24 mouse cellular contexts compared by ENCODE assay signal in genomic region chr1:88266123-88266522, GRCm38 (mm10). TPM values are rescaled to one million over a fixed set of nuclear protein-coding genes. Genes with fewer than 3 reads are reported as not detected.
DNase-seq lines count a peak whose midpoint lies in the region; ATAC-seq and TF ChIP-seq lines count a peak whose summit lies in the region.
"Had no signal": no experiment of that assay in that cellular context is flagged by ENCODE, and none has a peak within 500 bp of the region (broad histone marks: within the 10 kb centered on the region; RNA-seq: fewer than 3 reads in every experiment).

No protein-coding gene starts in this region.

- no peaks in the 10 kb centered on the region for H3K4me1 ChIP-seq in intestine, postnatal 0 days (replicated peaks; ENCODE audit: control insufficient read depth, insufficient read depth, low read length)
- 0 out of 2 replicates have a peak, but pooled peaks cover 3% of the 10 kb centered on the region for H3K4me1 ChIP-seq in intestine, embryonic 15.5 days (replicated peaks)
- H3K4me1 ChIP-seq: embryonic facial prominence, embryonic 10.5 days; embryonic facial prominence, embryonic 12.5 days; forebrain, embryonic 13.5 days; forebrain, embryonic 15.5 days had no signal

- no peak for TF ChIP-seq CTCF in intestine, postnatal 0 days (IDR thresholded peaks at IDR 0.05; ENCODE audit: low read depth)

- peak overlapping the region; percentile 1; the same call in 1 of the 2 replicates for H3K9ac ChIP-seq in intestine, postnatal 0 days (ENCODE audit: low read depth, low read length)
- H3K9ac ChIP-seq in intestine, embryonic 15.5 days: no peak overlapping the region
- H3K9ac ChIP-seq: embryonic facial prominence, embryonic 12.5 days; forebrain, embryonic 13.5 days; forebrain, embryonic 15.5 days; forebrain, postnatal 0 days had no signal

- H3K27ac ChIP-seq in intestine, postnatal 0 days (ENCODE audit: low read depth, low read length): peak overlapping the region; percentile 5; the same call in 1 of the 2 replicates
- H3K27ac ChIP-seq in intestine, embryonic 15.5 days: no peak overlapping the region
- H3K27ac ChIP-seq: embryonic facial prominence, embryonic 10.5 days; embryonic facial prominence, embryonic 12.5 days; forebrain, embryonic 13.5 days; forebrain, embryonic 15.5 days had no signal

- H3K4me3 ChIP-seq in intestine, postnatal 0 days (ENCODE audit: low read depth, low read length): no peak overlapping the region
- H3K4me3 ChIP-seq in intestine, embryonic 15.5 days (replicated peaks): no peak overlapping the region
- H3K4me3 ChIP-seq: embryonic facial prominence, embryonic 10.5 days; embryonic facial prominence, embryonic 12.5 days; forebrain, embryonic 13.5 days; forebrain, embryonic 15.5 days had no signal

- 87% methylated on average over 13 of the region's 13 CpGs for WGBS in intestine, postnatal 0 days
- 89% methylated on average over 13 of the region's 13 CpGs for WGBS in intestine, embryonic 15.5 days

- DNase-seq in adrenal gland, postnatal 10 days: peak; percentile 15
- no peak for DNase-seq in adrenal gland, postnatal 36 days
- peak; percentile 37 to 67 for DNase-seq in urinary bladder, postnatal 4 days (ENCODE audit: low spot score in 2 of 2)
- no peak for DNase-seq in urinary bladder, postnatal 25 days (ENCODE audit: low spot score)
- DNase-seq in thymus, postnatal 0 days (ENCODE audit: low spot score): no peak
- DNase-seq: adrenal gland, postnatal 25 days; cerebellum, adult 9-10 months; cerebellum, postnatal 10 days; cerebellum, postnatal 25 days; forebrain, postnatal 0 days had no signal

- H3K27me3 ChIP-seq in intestine, postnatal 0 days (replicated peaks; ENCODE audit: control insufficient read depth, insufficient read depth, low read length): no peaks in the 10 kb centered on the region
- no peaks in the 10 kb centered on the region for H3K27me3 ChIP-seq in intestine, embryonic 15.5 days (replicated peaks)
- H3K27me3 ChIP-seq: embryonic facial prominence, embryonic 12.5 days; forebrain, embryonic 13.5 days; forebrain, embryonic 15.5 days; Patski had no signal

- peaks cover 90% of the 10 kb centered on the region for H3K36me3 ChIP-seq in intestine, postnatal 0 days (ENCODE audit: control insufficient read depth, insufficient read depth)
- peaks cover 86% of the 10 kb centered on the region for H3K36me3 ChIP-seq in intestine, embryonic 15.5 days

- no peaks in the 10 kb centered on the region for H3K9me3 ChIP-seq in intestine, postnatal 0 days (ENCODE audit: control insufficient read depth)
- H3K9me3 ChIP-seq in intestine, embryonic 15.5 days: no peaks in the 10 kb centered on the region
- H3K9me3 ChIP-seq: forebrain, embryonic 13.5 days; forebrain, embryonic 15.5 days had no signal

- ATAC-seq in intestine, postnatal 0 days: no peak
- ATAC-seq in intestine, embryonic 15.5 days: no peak
- ATAC-seq: activated CD4-positive, CD25-positive, alpha-beta regulatory T cell, adult 4 months; forebrain, embryonic 13.5 days; forebrain, embryonic 15.5 days; forebrain, postnatal 0 days; Patski had no signal

- no peak overlapping the region for H3K4me2 ChIP-seq in intestine, postnatal 0 days (replicated peaks; ENCODE audit: low read depth)
- H3K4me2 ChIP-seq in intestine, embryonic 15.5 days (replicated peaks): no peak overlapping the region
- H3K4me2 ChIP-seq: embryonic facial prominence, embryonic 12.5 days; forebrain, embryonic 13.5 days; forebrain, embryonic 15.5 days had no signal

RNA-seq across cellular contexts. Expression of gene Hjurp, which starts 11.3 kb away (rescaled TPM):
- total RNA-seq in adrenal gland, postnatal 10 days (2021): 10 to 100 TPM; 63.8 to 91.9 TPM
- total RNA-seq in adrenal gland, postnatal 36 days (2021): 10 to 100 TPM; 31.0 to 35.9 TPM
- polyA plus RNA-seq in intestine, postnatal 0 days (2015; fragmentation: Nextera tagmentation; extraction: Ambion mirVana): 29.1 and 30.8 TPM in 2 replicates
- polyA plus RNA-seq in intestine, embryonic 15.5 days (2015; fragmentation: Nextera tagmentation; extraction: Ambion mirVana): 158 and 160 TPM in 2 replicates
- polyA plus RNA-seq in thymus, postnatal 0 days (2015; fragmentation: Nextera tagmentation; extraction: Ambion mirVana): 82.7 and 102 TPM in 2 replicates

RNA-seq across cellular contexts. Expression of gene Trpm8, which starts 11.3 kb away (rescaled TPM):
- total RNA-seq in adrenal gland, postnatal 10 days (2021): not detected
- not detected for total RNA-seq in adrenal gland, postnatal 36 days (2021)
- not detected in 2 replicates for polyA plus RNA-seq in intestine, postnatal 0 days (2015; fragmentation: Nextera tagmentation; extraction: Ambion mirVana)
- polyA plus RNA-seq in intestine, embryonic 15.5 days (2015; fragmentation: Nextera tagmentation; extraction: Ambion mirVana): not detected in 2 replicates
- not detected in 2 replicates for polyA plus RNA-seq in thymus, postnatal 0 days (2015; fragmentation: Nextera tagmentation; extraction: Ambion mirVana)
- total RNA-seq: adrenal gland, adult 18-20 months; adrenal gland, postnatal 25 days had no signal
- polyA plus RNA-seq: activated CD4-positive, CD25-positive, alpha-beta regulatory T cell, adult 4 months; embryonic facial prominence, embryonic 10.5 days; embryonic facial prominence, embryonic 12.5 days; forebrain, embryonic 11.5 days had no signal

RNA-seq across cellular contexts. Expression of gene Mroh2a, which starts 39.3 kb away (rescaled TPM):
- 1 to 10 TPM in 1 of 2 experiments, under 1 TPM in 1; 0.67 to 1.3 TPM for total RNA-seq in adrenal gland, postnatal 10 days (2021)
- total RNA-seq in adrenal gland, postnatal 36 days (2021): under 1 TPM; 0.30 to 0.43 TPM
- polyA plus RNA-seq in intestine, postnatal 0 days (2015; fragmentation: Nextera tagmentation; extraction: Ambion mirVana): 0.29 and 0.94 TPM in 2 replicates
- 0.88 and 1.0 TPM in 2 replicates for polyA plus RNA-seq in intestine, embryonic 15.5 days (2015; fragmentation: Nextera tagmentation; extraction: Ambion mirVana)
- 0.64 and 1.4 TPM in 2 replicates for polyA plus RNA-seq in thymus, postnatal 0 days (2015; fragmentation: Nextera tagmentation; extraction: Ambion mirVana)
- total RNA-seq: forebrain, postnatal 0 days had no signal
- polyA plus RNA-seq: cortical plate, adult 2 months had no signal

RNA-seq across cellular contexts. Expression of gene Ugt1a1, which starts 54.4 kb away (rescaled TPM):
- total RNA-seq in adrenal gland, postnatal 10 days (2021): 100 to 1,000 TPM in 1 of 2 experiments, 10 to 100 TPM in 1; 40.3 to 102 TPM
- total RNA-seq in adrenal gland, postnatal 36 days (2021): 10 to 100 TPM in 1 of 2 experiments, under 1 TPM in 1; 0.73 to 55.5 TPM
- polyA plus RNA-seq in intestine, postnatal 0 days (2015; fragmentation: Nextera tagmentation; extraction: Ambion mirVana): 80.7 and 84.0 TPM in 2 replicates
- polyA plus RNA-seq in intestine, embryonic 15.5 days (2015; fragmentation: Nextera tagmentation; extraction: Ambion mirVana): 29.2 and 30.1 TPM in 2 replicates
- polyA plus RNA-seq in thymus, postnatal 0 days (2015; fragmentation: Nextera tagmentation; extraction: Ambion mirVana): 0.36 and 0.54 TPM in 2 replicates
- total RNA-seq: ES-E14 had no signal
- polyA plus RNA-seq: activated CD4-positive, CD25-positive, alpha-beta regulatory T cell, adult 4 months; C2C12; cerebellum, adult 2 months; embryonic facial prominence, embryonic 10.5 days; embryonic facial prominence, embryonic 12.5 days; forebrain, embryonic 11.5 days; forebrain, embryonic 13.5 days; forebrain, embryonic 15.5 days; forebrain, postnatal 0 days had no signal

Comparison
In these comparisons a context has a peak if more than half of its experiments do, and no peak if none do; other contexts are left out.
1. DNase-seq: peak in adrenal gland, postnatal 10 days (single experiment) and urinary bladder, postnatal 4 days (2 of 2); none in adrenal gland, postnatal 36 days (0 of 2), urinary bladder, postnatal 25 days (single experiment) and thymus, postnatal 0 days (single experiment).